Mouse (Mus musculus) forebrain, embryonic 13.5 days (tissue): ENCODE measurements at regions not wholly inside any gene's neighbourhood (a gene's known extent, or its start where the extent isn't known, plus 50 kb on each side); places are given as distances from the start of the nearest gene placed in this dataset.

Experiments
- ATAC-seq: fragments of 200-750 bp; cut with Nextera tagmentation; 2 replicates; pipeline ENCODE4 v1.8.0; 2017
- H3K27ac ChIP-seq: fragments of 300-500 bp; sonication (generic); 2 replicates; pipeline ENCODE4 v1.5.1; 2015; ENCODE audit warnings: inconsistent platforms, mild to moderate bottlenecking, moderate library complexity
- H3K27me3 ChIP-seq: fragments of 300-500 bp; sonication (generic); 2 replicates; pipeline ENCODE4 v1.6.1; 2015; ENCODE audit warnings: mild to moderate bottlenecking, inconsistent platforms
- H3K36me3 ChIP-seq: fragments of 300-500 bp; sonication (generic); 2 replicates; pipeline ENCODE4 v1.6.1; 2015; ENCODE audit warnings: mild to moderate bottlenecking, inconsistent platforms; ENCODE audit not compliant: poor library complexity, severe bottlenecking
- H3K4me1 ChIP-seq: fragments of 300-500 bp; sonication (generic); 2 replicates; pipeline ENCODE4 v1.6.1; 2015; ENCODE audit warnings: inconsistent platforms
- H3K4me2 ChIP-seq: fragments of 300-500 bp; sonication (generic); 2 replicates; pipeline ENCODE4 v1.6.1; 2015; ENCODE audit warnings: inconsistent platforms, mild to moderate bottlenecking, moderate library complexity
- H3K4me3 ChIP-seq: fragments of 300-500 bp; sonication (generic); 2 replicates; pipeline ENCODE4 v1.5.1; 2015; ENCODE audit warnings: mild to moderate bottlenecking, inconsistent platforms
- H3K9ac ChIP-seq: fragments of 300-500 bp; sonication (generic); 2 replicates; pipeline ENCODE4 v1.6.1; 2015; ENCODE audit warnings: mild to moderate bottlenecking, inconsistent platforms
- H3K9me3 ChIP-seq: fragments of 300-500 bp; sonication (generic); replicated peaks from 2 replicates; pipeline ENCODE4 v1.6.1; 2016; ENCODE audit warnings: inconsistent platforms
- WGBS: fragments of 180-500 bp; shearing (Covaris S2); methylation state at CpG from one replicate; pipeline ENCODE4 v1.1.7; 2015; 5-methylcytosine and 5-hydroxymethylcytosine counted together

DNA sequence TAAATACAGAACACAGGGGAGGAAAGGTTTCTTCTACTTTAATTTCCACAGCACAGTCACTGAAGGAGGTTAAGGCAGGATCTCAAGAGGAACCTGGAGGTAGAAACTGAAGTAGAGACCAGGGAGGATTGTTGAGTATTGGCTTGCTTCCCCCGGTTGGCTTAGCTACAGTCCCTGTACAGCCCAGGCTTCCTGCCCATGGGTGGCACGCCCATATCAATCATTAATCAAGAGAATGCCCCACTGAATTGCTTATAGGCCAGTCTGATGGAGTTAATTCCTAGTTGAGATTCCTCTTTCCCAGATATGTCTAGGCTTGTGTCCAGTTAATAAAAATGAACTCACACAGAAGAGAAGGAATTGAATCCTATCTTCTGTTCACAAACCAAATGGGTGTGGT, 107.3 kb upstream of the Cox10 start:
- H3K9me3 ChIP-seq = no peaks in the 10 kb centered on the region
- no peaks in the 10 kb centered on the region for H3K36me3 ChIP-seq
- no peak overlapping the region for H3K27ac ChIP-seq
- WGBS = 83% methylated on average over 2 of the region's 2 CpGs
- no peak for ATAC-seq
- no peak overlapping the region for H3K4me2 ChIP-seq
- no peak overlapping the region for H3K9ac ChIP-seq
- H3K4me3 ChIP-seq = no peak overlapping the region
- peaks cover 11% of the 10 kb centered on the region; the same call in 1 of the 2 replicates for H3K4me1 ChIP-seq
- no peaks in the 10 kb centered on the region for H3K27me3 ChIP-seq

DNA sequence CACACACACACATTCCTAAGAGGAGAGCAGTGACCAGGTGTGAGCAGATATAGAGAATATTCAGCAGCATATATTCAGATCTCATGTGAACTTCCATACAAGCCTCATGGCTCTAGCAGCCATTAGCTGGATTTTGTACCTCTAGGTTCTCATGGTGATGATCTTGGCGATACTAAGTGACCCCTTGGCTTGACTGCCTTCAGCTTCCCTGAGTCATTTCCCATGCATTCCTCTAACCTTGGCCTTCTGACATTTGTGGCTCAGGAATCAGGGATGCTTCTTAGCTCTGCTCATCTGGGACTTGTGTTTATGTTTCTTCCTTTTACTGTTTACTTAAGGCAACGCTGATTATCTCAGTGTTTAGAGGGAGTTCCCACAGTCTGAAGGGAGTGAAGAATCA, 100.8 kb upstream of the Cox10 start:
- 79% methylated on average over 2 of the region's 2 CpGs for WGBS
- Histone ChIP-seq H3K9me3 (no peaks in the 10 kb centered on the region), H3K27me3 (no peaks in the 10 kb centered on the region), H3K4me2 (no peak overlapping the region), H3K36me3 (no peaks in the 10 kb centered on the region), H3K4me1 (no peaks in the 10 kb centered on the region), H3K9ac (no peak overlapping the region), H3K4me3 (no peak overlapping the region), H3K27ac (no peak overlapping the region)
- no peak for ATAC-seq

DNA sequence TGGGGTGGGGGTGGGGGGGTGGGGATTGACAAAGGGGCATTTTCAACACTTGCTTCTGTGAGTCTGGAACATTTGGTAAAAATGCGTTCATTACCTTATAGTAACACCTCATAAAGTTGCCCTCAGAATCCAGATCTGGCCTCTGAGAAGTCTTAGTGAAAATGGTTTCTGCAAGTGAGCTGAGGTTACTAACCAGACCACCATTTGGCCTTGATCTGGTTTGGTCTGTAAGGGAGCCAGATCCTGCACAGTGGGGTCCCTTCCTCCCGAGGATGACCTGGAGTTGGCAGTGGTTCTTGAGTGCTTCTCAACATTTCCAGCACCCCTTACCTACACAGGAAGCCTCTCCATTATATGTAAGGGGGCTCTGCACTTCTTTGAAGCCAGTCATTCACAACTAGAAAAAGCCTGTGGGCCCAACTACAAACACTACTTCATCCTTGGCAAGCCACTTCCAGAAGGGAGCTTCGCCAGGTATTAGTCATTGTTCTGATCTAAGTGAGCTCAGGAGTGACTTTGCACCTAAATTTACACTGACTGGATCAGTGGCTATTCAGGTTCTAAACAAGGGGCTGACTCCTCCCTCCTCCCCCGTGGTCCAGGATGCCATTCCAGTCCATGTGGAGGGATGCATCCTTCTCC, 94.3 kb upstream of the Cox10 start:
- ATAC-seq = no peak
- 71% methylated on average over 4 of the region's 4 CpGs for WGBS

DNA sequence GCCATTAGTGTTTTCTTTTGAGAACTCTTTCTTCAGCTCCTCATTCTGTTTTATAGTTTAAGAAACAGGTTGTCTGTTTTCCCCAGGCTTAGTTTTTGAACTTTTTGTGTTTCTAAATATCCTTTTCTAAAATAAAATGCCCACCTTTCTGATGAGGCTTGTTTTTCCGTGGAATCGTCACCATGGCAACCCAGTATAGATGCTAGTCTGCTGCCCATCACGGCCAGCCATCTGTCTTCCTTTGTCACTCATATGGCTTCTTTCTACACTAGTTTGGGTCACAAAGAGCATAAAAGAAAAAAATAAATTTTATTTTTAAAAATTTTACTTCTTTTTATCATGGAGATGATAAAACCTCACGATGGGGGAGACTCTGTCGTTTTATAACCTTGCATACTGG, 93.7 kb upstream of the Cox10 start:
- Histone ChIP-seq H3K4me3 (no peak overlapping the region), H3K4me1 (peaks cover 8% of the 10 kb centered on the region; the same call in 1 of the 2 replicates), H3K9me3 (no peaks in the 10 kb centered on the region), H3K4me2 (no peak overlapping the region), H3K36me3 (no peaks in the 10 kb centered on the region), H3K27ac (no peak overlapping the region), H3K9ac (no peak overlapping the region), H3K27me3 (no peaks in the 10 kb centered on the region)
- no peak for ATAC-seq
- 72% methylated on average over 5 of the region's 5 CpGs for WGBS

More for the DNA sequence above, 94.3 kb upstream of the Cox10 start:
- Histone ChIP-seq H3K9me3 (no peaks in the 10 kb centered on the region), H3K4me3 (no peak overlapping the region), H3K4me1 (peaks cover 4% of the 10 kb centered on the region; the same call in 1 of the 2 replicates), H3K27ac (no peak overlapping the region), H3K27me3 (no peaks in the 10 kb centered on the region), H3K36me3 (no peaks in the 10 kb centered on the region), H3K4me2 (no peak overlapping the region), H3K9ac (no peak overlapping the region)

DNA sequence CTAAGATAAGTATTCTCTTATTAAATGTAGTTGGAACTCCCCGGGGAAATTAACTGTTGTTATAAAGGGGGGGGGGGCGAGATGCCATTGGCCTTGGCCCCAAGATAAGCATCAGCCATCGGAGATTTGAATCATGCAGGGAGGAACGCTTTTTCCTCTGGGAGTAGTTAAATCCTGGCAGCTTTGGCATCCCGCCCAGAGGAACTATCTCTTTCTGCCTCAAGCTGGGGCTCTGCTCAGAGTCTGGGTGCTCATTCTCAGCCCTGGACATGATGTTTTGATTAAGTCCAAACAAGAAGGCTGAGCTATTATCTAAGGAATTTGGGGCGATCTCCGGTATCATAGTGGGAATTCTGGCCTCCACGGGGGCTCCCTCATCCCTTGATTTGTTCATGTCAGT, 89.4 kb upstream of the Cox10 start:
- Histone ChIP-seq H3K9ac (no peak overlapping the region), H3K27ac (no peak overlapping the region), H3K4me3 (no peak overlapping the region), H3K27me3 (no peaks in the 10 kb centered on the region), H3K4me1 (peaks cover 16% of the 10 kb centered on the region; the same call in 1 of the 2 replicates), H3K36me3 (no peaks in the 10 kb centered on the region), H3K9me3 (no peaks in the 10 kb centered on the region), H3K4me2 (no peak overlapping the region)
- no peak for ATAC-seq
- WGBS = 67% methylated on average over 8 of the region's 8 CpGs

DNA sequence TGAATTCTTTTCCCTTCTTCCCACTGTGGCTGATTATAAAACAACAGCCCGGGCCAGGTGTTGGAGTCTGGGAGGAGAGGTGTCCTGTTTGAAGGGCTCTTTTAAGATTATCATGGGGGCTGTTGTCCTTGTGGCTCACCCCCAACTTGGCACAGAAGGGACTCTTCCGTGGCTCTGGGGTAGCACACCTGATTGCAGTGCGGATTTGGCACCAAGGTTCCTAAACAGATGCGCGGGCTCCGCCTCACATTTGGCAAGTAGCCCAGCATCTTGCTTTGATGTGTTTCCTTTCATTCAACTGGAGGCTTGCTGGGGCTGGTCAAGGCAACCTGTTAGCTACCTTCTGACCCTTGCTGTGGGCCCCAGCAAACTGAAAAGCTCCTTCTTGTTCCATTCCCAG, 85.5 kb upstream of the Cox10 start:
- ATAC-seq = no peak
- Histone ChIP-seq H3K27me3 (no peaks in the 10 kb centered on the region), H3K4me2 (no peak overlapping the region), H3K36me3 (no peaks in the 10 kb centered on the region), H3K9ac (no peak overlapping the region), H3K9me3 (no peaks in the 10 kb centered on the region), H3K4me3 (no peak overlapping the region), H3K4me1 (peaks cover 16% of the 10 kb centered on the region; the same call in 1 of the 2 replicates), H3K27ac (no peak overlapping the region)
- WGBS = 46% methylated on average over 6 of the region's 6 CpGs

DNA sequence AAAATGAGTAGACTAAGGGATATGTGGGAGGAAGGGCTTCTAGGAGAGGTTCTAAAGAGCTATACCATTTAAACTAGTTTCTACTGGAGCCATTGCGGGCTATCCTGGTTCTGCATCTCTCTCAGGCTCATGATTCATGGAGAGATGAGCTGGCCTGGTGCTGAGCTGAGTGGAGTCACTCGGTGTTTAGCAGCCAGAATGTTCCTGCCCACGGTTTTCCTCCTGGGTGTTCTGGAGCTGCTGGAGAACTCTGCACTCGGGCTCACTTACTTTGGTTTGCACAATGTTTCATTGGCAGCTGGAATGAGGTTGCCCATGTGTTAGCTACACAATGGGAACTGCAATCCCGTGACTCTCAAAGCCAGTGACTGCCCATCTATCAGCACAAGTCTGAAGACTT, 79.0 kb upstream of the Cox10 start:
- ATAC-seq = no peak
- Histone ChIP-seq H3K9me3 (no peaks in the 10 kb centered on the region), H3K27ac (no peak overlapping the region), H3K9ac (no peak overlapping the region), H3K4me1 (no peaks in the 10 kb centered on the region), H3K36me3 (no peaks in the 10 kb centered on the region), H3K27me3 (no peaks in the 10 kb centered on the region), H3K4me2 (no peak overlapping the region), H3K4me3 (no peak overlapping the region)
- WGBS = 92% methylated on average over 5 of the region's 5 CpGs

DNA sequence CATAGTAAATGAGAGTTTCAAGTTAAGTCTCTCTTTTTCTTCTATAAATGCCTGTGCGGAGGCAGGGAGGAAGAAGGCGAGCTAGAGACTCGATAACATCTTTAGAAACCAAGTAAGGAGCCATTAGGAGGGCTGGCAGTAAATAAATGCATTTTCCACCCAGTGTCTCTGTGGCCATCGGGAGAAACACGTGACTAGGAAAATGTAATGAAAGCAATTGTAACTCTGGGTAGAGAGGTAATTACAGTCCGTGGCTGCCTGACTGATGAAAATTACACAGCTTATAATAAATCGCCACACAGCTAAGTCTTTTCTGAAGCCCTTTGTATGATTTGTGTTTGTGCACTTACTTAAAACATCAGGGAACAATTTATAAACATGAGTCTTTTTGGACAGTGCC, 77.4 kb upstream of the Cox10 start:
- no peaks in the 10 kb centered on the region for H3K9me3 ChIP-seq
- no peak overlapping the region for H3K9ac ChIP-seq
- H3K4me1 ChIP-seq = no peaks in the 10 kb centered on the region
- WGBS = 64% methylated on average over 7 of the region's 7 CpGs
- no peak overlapping the region for H3K4me2 ChIP-seq
- no peak overlapping the region for H3K27ac ChIP-seq
- no peaks in the 10 kb centered on the region for H3K27me3 ChIP-seq
- no peak overlapping the region for H3K4me3 ChIP-seq
- no peaks in the 10 kb centered on the region for H3K36me3 ChIP-seq
- ATAC-seq = peak; percentile 41; the same call in 1 of the 2 replicates

DNA sequence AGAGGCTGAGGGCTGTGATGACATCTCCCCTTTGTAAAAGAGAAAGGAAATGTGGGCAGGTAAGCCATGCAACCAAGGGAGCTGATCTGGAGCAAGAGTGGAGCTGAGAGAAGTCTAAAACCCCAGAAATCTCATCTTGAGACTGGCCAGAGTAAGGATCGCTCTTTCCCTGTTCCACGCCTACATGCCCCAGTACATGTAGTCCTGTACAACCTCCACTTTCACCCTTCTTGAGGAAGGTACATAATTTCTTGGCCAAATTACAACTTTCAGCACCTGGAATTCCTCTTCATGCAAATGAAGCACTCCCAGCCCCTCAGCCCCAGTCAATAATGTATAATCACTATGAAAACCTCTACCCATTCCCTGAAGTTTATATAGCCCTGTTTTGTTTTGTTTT, 60.2 kb upstream of the Cox10 start:
- Histone ChIP-seq H3K27me3 (no peaks in the 10 kb centered on the region), H3K9me3 (no peaks in the 10 kb centered on the region), H3K4me1 (peaks cover 5% of the 10 kb centered on the region; the same call in 1 of the 2 replicates), H3K9ac (no peak overlapping the region), H3K27ac (no peak overlapping the region), H3K4me2 (no peak overlapping the region), H3K36me3 (no peaks in the 10 kb centered on the region), H3K4me3 (no peak overlapping the region)
- ATAC-seq = no peak
- 92% methylated on average over 2 of the region's 2 CpGs for WGBS

DNA sequence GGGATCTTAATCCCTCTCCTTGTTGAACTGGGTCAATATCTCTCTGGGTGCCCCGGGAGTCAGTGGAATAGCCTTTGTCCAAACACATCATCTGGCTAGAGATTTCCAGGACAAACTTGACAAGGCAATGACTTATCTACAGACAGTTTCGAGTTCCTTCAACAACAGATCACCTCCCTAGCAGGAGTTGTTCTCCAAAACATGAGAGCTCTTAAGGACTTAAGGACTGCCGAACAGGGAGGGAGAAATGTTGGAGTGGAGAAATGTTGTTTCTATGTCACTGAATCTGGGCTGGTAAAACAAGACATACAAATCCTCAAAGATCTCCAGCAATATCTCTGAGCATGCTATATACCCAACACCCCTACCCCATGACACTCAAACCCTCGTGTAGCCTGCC, 59.7 kb upstream of the Cox10 start:
- Histone ChIP-seq H3K9ac (no peak overlapping the region), H3K4me1 (peaks cover 5% of the 10 kb centered on the region; the same call in 1 of the 2 replicates), H3K4me3 (no peak overlapping the region), H3K36me3 (no peaks in the 10 kb centered on the region), H3K4me2 (no peak overlapping the region), H3K27ac (no peak overlapping the region), H3K27me3 (no peaks in the 10 kb centered on the region), H3K9me3 (no peaks in the 10 kb centered on the region)
- ATAC-seq = no peak
- WGBS = 76% methylated on average over 4 of the region's 4 CpGs

DNA sequence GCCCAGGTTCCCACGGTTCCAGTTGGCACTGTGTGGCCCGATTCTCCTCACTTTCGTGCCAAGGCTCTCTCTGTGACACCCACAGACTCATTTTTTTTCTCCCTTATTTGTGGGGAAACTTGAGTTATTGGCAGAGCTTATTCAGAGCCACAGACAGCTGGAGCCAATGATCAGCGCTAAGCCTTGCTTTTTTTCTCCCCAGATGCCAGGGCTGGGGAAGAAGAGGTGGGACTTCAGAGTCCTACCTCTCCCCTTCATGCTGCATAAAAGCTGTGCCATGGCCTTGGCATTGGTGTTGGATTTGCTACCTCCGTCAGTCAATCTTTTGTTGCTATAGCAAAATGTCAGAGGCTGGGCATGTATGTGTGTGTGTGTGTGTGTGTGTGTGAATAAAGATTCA, 56.5 kb upstream of the Cox10 start:
- no peak for ATAC-seq
- H3K27me3 ChIP-seq = no peaks in the 10 kb centered on the region
- H3K27ac ChIP-seq = no peak overlapping the region
- peaks cover 5% of the 10 kb centered on the region; the same call in 1 of the 2 replicates for H3K4me1 ChIP-seq
- H3K36me3 ChIP-seq = no peaks in the 10 kb centered on the region
- H3K4me3 ChIP-seq = no peak overlapping the region
- H3K4me2 ChIP-seq = no peak overlapping the region
- no peak overlapping the region for H3K9ac ChIP-seq
- H3K9me3 ChIP-seq = no peaks in the 10 kb centered on the region
- WGBS = 90% methylated on average over 5 of the region's 5 CpGs

DNA sequence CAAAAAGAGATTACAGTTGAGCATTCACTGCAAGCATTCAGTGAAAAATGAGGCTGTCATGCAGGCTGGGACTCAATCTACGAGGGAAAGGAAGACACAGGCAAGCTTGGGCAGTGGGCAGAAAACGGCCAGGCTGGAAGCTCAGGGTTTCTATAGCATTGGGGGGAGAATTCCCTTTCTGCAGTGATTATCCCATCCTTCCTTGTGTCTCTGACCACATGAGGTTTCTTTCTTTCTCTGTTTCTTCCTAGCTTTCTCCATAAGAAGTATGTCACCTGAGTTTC, 56.0 kb upstream of the Cox10 start:
- Histone ChIP-seq H3K4me2 (no peak overlapping the region), H3K27me3 (no peaks in the 10 kb centered on the region), H3K27ac (no peak overlapping the region), H3K9me3 (no peaks in the 10 kb centered on the region), H3K4me3 (no peak overlapping the region), H3K9ac (no peak overlapping the region), H3K4me1 (peaks cover 5% of the 10 kb centered on the region; the same call in 1 of the 2 replicates), H3K36me3 (no peaks in the 10 kb centered on the region)
- no peak for ATAC-seq
- WGBS = 72% methylated on average over 2 of the region's 2 CpGs

DNA sequence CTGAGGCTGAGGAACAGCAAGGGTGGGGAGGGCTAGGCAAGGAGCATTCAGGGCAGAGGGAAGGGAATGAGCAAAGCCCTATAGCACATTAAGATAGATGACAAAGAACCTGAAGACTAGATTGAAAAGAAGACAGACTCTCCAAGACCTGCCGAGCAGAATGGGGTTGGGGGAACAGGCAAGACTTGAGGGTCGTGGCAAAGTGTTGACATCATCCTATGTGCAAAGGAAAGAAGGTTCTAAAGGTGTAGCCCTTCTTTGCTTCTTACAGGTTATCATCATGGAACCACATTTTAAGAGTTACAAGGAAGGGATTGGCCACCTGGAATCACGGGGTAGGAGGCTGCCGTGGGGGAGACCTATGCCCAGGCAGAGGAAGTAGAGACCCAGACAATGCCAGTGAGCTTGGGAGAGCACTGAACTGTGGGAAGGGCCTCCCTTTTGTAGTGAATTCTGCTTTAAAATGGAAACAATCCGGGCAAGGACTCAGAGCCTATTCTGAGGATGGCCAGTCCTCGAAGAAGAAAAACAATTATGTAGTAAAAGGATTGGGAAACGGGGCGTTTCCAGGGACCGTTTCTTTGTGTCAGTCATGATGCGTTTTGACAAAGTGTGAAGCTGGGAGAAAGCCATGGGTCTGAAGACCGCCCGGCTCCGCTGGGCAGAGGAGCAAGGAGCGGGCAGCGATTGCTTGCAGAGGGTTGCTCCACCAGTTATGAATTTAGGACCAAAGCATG, 55.5 kb upstream of the Cox10 start:
- Histone ChIP-seq H3K4me1 (peaks cover 5% of the 10 kb centered on the region; the same call in 1 of the 2 replicates), H3K36me3 (no peaks in the 10 kb centered on the region), H3K9ac (no peak overlapping the region), H3K4me3 (no peak overlapping the region), H3K4me2 (no peak overlapping the region), H3K27me3 (no peaks in the 10 kb centered on the region), H3K9me3 (no peaks in the 10 kb centered on the region), H3K27ac (no peak overlapping the region)
- WGBS = 52% methylated on average over 15 of the region's 15 CpGs
- no peak for ATAC-seq
